Mouse (Mus musculus): ENCODE data around the gene Ncor2. TPM values are rescaled to one million over a fixed set of nuclear protein-coding genes. Genes with fewer than 3 reads are reported as not detected.

Ncor2 gene
- polyA plus RNA-seq, 1 experiment from 2014 or later, result 78.3 TPM

GRCm38 (mm10) chr5:125057555-125058266, 121.3 kb downstream of the Ncor2 start:
- peak overlapping the region; percentile 19 for H3K27ac ChIP-seq
- no peaks in the 10 kb centered on the region; the same call in 1 of the 2 replicates for H3K36me3 ChIP-seq (ENCODE audit: inconsistent target)
- peak overlapping the region; percentile 8 for H3K4me3 ChIP-seq (ENCODE audit: inconsistent target)
- peaks cover 39% of the 10 kb centered on the region for H3K79me2 ChIP-seq (ENCODE audit: inconsistent target)
- 9% methylated on average over 29 of the region's 29 CpGs for WGBS (ENCODE audit: missing documents)

- Histone ChIP-seq H3K36me3 (ENCODE audit: inconsistent target) (no peaks in the 10 kb centered on the region; the same call in 1 of the 2 replicates), H3K79me2 (ENCODE audit: inconsistent target) (peaks cover 39% of the 10 kb centered on the region), H3K27ac (peak overlapping the region; percentile 19; the same call in 1 of the 2 replicates), H3K4me3 (ENCODE audit: inconsistent target) (peak overlapping the region; percentile 8; the same call in 1 of the 2 replicates)
- WGBS (ENCODE audit: missing documents), result 31% methylated on average over 18 of the region's 19 CpGs
These were observed 122.1 kb downstream of the Ncor2 start for GRCm38 (mm10) chr5:125056696-125057554.

DNA sequence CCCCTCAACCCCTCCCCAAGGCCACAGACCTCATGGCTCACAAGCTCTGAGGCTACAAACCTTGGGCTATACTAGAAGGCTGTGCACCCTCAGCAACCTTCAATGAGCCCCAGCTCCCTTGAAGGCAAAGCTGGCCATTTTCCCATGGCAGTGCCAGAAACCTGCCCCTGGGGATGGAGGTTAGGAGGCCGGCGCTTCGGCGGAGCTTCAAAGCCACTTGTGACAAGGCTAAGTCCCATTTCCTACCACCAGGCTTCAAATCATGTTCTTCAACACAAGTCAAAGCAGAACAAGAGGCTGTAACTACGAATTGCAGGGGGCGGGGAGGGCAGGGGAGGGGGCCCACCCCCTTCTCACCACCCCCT, 122.7 kb downstream of the Ncor2 start:
- no peaks in the 10 kb centered on the region; the same call in 1 of the 2 replicates for H3K36me3 ChIP-seq (ENCODE audit: inconsistent target)
- H3K4me3 ChIP-seq (ENCODE audit: inconsistent target), result no peak overlapping the region
- 49% methylated on average over 6 of the region's 6 CpGs for WGBS (ENCODE audit: missing documents)
- H3K79me2 ChIP-seq (ENCODE audit: inconsistent target), result peaks cover 43% of the 10 kb centered on the region
- H3K27ac ChIP-seq, result no peak overlapping the region

GRCm38 (mm10) chr5:125055901-125056300, 123.1 kb downstream of the Ncor2 start:
- Histone ChIP-seq H3K79me2 (ENCODE audit: inconsistent target) (peaks cover 43% of the 10 kb centered on the region), H3K27ac (no peak overlapping the region), H3K4me3 (ENCODE audit: inconsistent target) (no peak overlapping the region), H3K36me3 (ENCODE audit: inconsistent target) (peaks cover 3% of the 10 kb centered on the region; the same call in 1 of the 2 replicates)
- 59% methylated on average over 8 of the region's 8 CpGs for WGBS (ENCODE audit: missing documents)

DNA sequence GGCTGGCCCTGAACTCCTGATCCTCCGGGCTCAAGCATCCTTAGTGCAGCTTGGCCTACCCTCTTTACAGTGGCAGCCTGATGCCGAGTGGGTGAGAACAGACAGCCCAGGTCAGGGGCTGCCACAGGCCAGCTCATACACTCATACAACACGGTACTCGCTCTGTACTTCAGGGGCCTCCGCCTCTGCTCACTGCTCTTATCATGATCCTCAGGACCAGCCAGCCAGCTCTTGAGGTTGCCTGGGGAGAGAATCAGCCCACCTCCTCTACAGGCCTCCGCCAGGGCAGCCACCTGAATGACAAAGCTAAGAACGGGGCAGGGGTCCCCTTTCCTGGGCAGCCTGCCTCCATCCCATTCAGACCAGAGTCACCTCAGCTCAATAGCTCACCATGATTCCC, 125.4 kb downstream of the Ncor2 start:
- H3K36me3 ChIP-seq (ENCODE audit: inconsistent target), result peaks cover 22% of the 10 kb centered on the region; the same call in 1 of the 2 replicates
- no peak overlapping the region for H3K4me3 ChIP-seq (ENCODE audit: inconsistent target)
- WGBS (ENCODE audit: missing documents), result 84% methylated on average over 7 of the region's 7 CpGs
- H3K27ac ChIP-seq, result peak overlapping the region; percentile 81
- H3K79me2 ChIP-seq (ENCODE audit: inconsistent target), result peaks cover 47% of the 10 kb centered on the region

- H3K27ac ChIP-seq, result peak overlapping the region; percentile 81
- no peak overlapping the region for H3K4me3 ChIP-seq (ENCODE audit: inconsistent target)
- 44% methylated on average over 23 of the region's 23 CpGs for WGBS (ENCODE audit: missing documents)
- H3K79me2 ChIP-seq (ENCODE audit: inconsistent target), result peaks cover 47% of the 10 kb centered on the region
- H3K36me3 ChIP-seq (ENCODE audit: inconsistent target), result peaks cover 31% of the 10 kb centered on the region
These were observed 126.2 kb downstream of the Ncor2 start for GRCm38 (mm10) chr5:125052603-125053488.

DNA sequence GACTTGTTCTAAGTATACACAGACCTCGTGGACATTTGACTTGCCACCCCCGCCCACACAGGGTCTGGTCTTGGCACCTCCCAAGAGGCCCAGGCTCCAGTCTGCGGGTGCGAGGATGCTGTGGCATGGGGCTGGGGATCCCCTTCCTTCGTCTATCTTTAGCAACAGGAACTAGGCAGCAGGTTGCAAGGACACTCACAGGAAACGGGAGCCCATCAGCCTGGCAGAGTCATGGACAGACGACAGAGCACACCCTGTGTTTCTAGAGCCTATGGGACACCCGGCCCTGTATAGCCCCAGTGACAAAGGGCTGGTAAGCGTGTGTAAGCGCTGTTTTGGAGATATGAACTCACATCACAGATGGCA, 126.8 kb downstream of the Ncor2 start:
- Histone ChIP-seq H3K79me2 (ENCODE audit: inconsistent target) (peaks cover 42% of the 10 kb centered on the region), H3K36me3 (ENCODE audit: inconsistent target) (peaks cover 37% of the 10 kb centered on the region), H3K27ac (peak overlapping the region; percentile 81), H3K4me3 (ENCODE audit: inconsistent target) (no peak overlapping the region)
- WGBS (ENCODE audit: missing documents), result 19% methylated on average over 9 of the region's 10 CpGs

DNA sequence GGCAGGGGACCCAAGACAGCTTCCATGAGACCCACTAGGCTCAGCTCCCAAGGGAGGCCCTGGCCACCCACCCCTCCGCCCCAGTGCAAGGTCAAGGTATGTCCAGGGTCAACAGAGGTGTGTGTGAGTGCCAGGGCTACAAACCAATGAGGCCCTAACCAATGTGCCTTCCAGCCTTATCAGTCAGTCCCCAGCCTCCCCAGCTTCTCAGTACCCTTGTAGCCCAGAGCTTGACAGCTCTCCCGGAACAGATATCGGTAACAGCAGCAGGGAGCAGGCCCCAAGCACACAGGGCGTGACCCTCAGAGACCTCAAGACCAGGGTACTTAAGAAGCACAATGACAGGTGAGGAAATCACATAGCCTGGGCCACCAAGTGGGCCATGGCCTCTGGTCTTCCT, 129.5 kb downstream of the Ncor2 start:
- H3K79me2 ChIP-seq (ENCODE audit: inconsistent target), result peaks cover 18% of the 10 kb centered on the region; the same call in 1 of the 2 replicates
- H3K27ac ChIP-seq, result no peak overlapping the region
- peaks cover 60% of the 10 kb centered on the region for H3K36me3 ChIP-seq (ENCODE audit: inconsistent target)
- 90% methylated on average over 4 of the region's 4 CpGs for WGBS (ENCODE audit: missing documents)
- no peak overlapping the region for H3K4me3 ChIP-seq (ENCODE audit: inconsistent target)

GRCm38 (mm10) chr5:125046436-125046835, 132.6 kb downstream of the Ncor2 start:
- 90% methylated on average over 5 of the region's 5 CpGs for WGBS (ENCODE audit: missing documents)
- Histone ChIP-seq H3K36me3 (ENCODE audit: inconsistent target) (peaks cover 78% of the 10 kb centered on the region), H3K27ac (no peak overlapping the region), H3K79me2 (ENCODE audit: inconsistent target) (peaks cover 10% of the 10 kb centered on the region; the same call in 1 of the 2 replicates), H3K4me3 (ENCODE audit: inconsistent target) (no peak overlapping the region)

- H3K4me3 ChIP-seq (ENCODE audit: inconsistent target), result no peak overlapping the region
- 98% methylated on average over 5 of the region's 5 CpGs for WGBS (ENCODE audit: missing documents)
- H3K27ac ChIP-seq, result no peak overlapping the region
- no peaks in the 10 kb centered on the region; the same call in 1 of the 2 replicates for H3K79me2 ChIP-seq (ENCODE audit: inconsistent target)
- peaks cover 79% of the 10 kb centered on the region for H3K36me3 ChIP-seq (ENCODE audit: inconsistent target)
These were observed 133.8 kb downstream of the Ncor2 start for GRCm38 (mm10) chr5:125045202-125045601.

GRCm38 (mm10) chr5:125043448-125043847, 135.6 kb downstream of the Ncor2 start:
- Histone ChIP-seq H3K36me3 (ENCODE audit: inconsistent target) (peaks cover 81% of the 10 kb centered on the region), H3K4me3 (ENCODE audit: inconsistent target) (no peak overlapping the region), H3K27ac (no peak overlapping the region), H3K79me2 (ENCODE audit: inconsistent target) (no peaks in the 10 kb centered on the region; the same call in 1 of the 2 replicates)
- WGBS (ENCODE audit: missing documents), result 94% methylated on average over 6 of the region's 6 CpGs

GRCm38 (mm10) chr5:125041578-125041977, 137.4 kb downstream of the Ncor2 start:
- 95% methylated on average over 9 of the region's 9 CpGs for WGBS (ENCODE audit: missing documents)
- H3K79me2 ChIP-seq (ENCODE audit: inconsistent target), result no peaks in the 10 kb centered on the region; the same call in 1 of the 2 replicates
- H3K36me3 ChIP-seq (ENCODE audit: inconsistent target), result peaks cover 81% of the 10 kb centered on the region

DNA sequence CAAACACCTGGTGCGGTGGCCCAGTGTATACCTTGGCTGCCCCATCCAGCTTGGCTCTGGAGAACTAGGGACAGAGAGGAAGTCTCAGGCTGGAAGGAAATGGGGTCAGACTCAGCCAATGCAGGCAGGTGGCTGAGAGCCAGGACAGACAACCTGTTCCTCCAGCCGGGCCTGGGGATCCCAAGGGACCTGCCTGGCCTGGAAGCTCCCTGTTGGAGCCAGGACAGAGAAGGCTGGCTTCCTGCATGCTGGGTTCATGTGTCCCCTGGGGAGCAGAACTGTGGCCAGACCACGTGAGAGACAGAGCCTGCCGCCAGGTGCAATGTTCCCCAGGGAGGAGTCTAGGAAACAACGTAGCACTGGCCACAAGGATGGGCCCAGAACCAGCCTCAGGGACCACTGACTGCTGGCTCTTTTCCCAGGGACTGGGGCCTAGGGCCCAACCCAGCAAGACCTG, 138.9 kb downstream of the Ncor2 start:
- WGBS (ENCODE audit: missing documents), result 78% methylated on average over 5 of the region's 5 CpGs
- H3K79me2 ChIP-seq (ENCODE audit: inconsistent target), result no peaks in the 10 kb centered on the region
- peaks cover 86% of the 10 kb centered on the region for H3K36me3 ChIP-seq (ENCODE audit: inconsistent target)
- H3K27ac ChIP-seq, result no peak overlapping the region
- no peak overlapping the region for H3K4me3 ChIP-seq (ENCODE audit: inconsistent target)

More at GRCm38 (mm10) chr5:125041578-125041977, 137.4 kb downstream of the Ncor2 start:
- H3K4me3 ChIP-seq (ENCODE audit: inconsistent target), result no peak overlapping the region
- H3K27ac ChIP-seq, result no peak overlapping the region
